Mouse (Mus musculus) kidney, embryonic 14.5 days (tissue): ENCODE results near the gene Clmp. TPM values are rescaled to one million over a fixed set of nuclear protein-coding genes. Genes with fewer than 3 reads are reported as not detected.

Experiments
- ATAC-seq: fragments of 200-750 bp; cut with Nextera tagmentation; 2 replicates; pipeline ENCODE4 v1.8.0; 2017; ENCODE audit warnings: moderate number of reproducible peaks, mild to moderate bottlenecking, moderate TSS enrichment, moderate library complexity; ENCODE audit not compliant: low FRiP score, low TSS enrichment
- H3K27ac ChIP-seq: fragments of 300-500 bp; sonication (generic); 2 replicates; pipeline ENCODE4 v1.5.1; 2014; ENCODE audit warnings: low read depth, mild to moderate bottlenecking, low read length, moderate library complexity, mixed read lengths
- H3K27me3 ChIP-seq: fragments of 300-500 bp; sonication (generic); 2 replicates; pipeline ENCODE4 v1.6.1; 2014; ENCODE audit warnings: mild to moderate bottlenecking, low read length; ENCODE audit not compliant: control insufficient read depth, insufficient read depth
- H3K36me3 ChIP-seq: fragments of 300-500 bp; sonication (generic); 2 replicates; pipeline ENCODE4 v1.6.1; 2014; ENCODE audit warnings: low read length, mixed read lengths; ENCODE audit not compliant: control insufficient read depth, insufficient read depth
- H3K4me1 ChIP-seq: fragments of 300-500 bp; sonication (generic); 2 replicates; pipeline ENCODE4 v1.6.1; 2014; ENCODE audit warnings: low read length, mixed read lengths; ENCODE audit not compliant: control insufficient read depth, insufficient read depth
- H3K4me2 ChIP-seq: fragments of 300-500 bp; sonication (generic); replicated peaks from 2 replicates; pipeline ENCODE4 v1.6.1; 2014; ENCODE audit warnings: low read depth, mild to moderate bottlenecking, low read length
- H3K4me3 ChIP-seq: fragments of 300-500 bp; sonication (generic); 2 replicates; pipeline ENCODE4 v1.5.1; 2014; ENCODE audit warnings: mild to moderate bottlenecking, low read length
- H3K9ac ChIP-seq: fragments of 300-500 bp; sonication (generic); 2 replicates; pipeline ENCODE4 v1.6.1; 2014; ENCODE audit warnings: low read depth, mild to moderate bottlenecking, low read length, moderate library complexity
- H3K9me3 ChIP-seq: fragments of 300-500 bp; sonication (generic); 2 replicates; pipeline ENCODE4 v1.6.1; 2016; ENCODE audit warnings: low read length; ENCODE audit not compliant: control insufficient read depth
- WGBS: fragments of 180-500 bp; shearing (Covaris S2); extraction: QIAGEN DNeasy Blood & Tissue Kit; methylation state at CpG from one replicate; pipeline ENCODE4 v1.1.7; 2014; 5-methylcytosine and 5-hydroxymethylcytosine counted together
- polyA plus RNA-seq: library from polyadenylated mRNA; unstranded; fragments of >200 nt; fragmentation: Nextera tagmentation; extraction: Ambion mirVana; gene quantifications from 2 replicates; pipeline ENCODE4 v1.2.1, GENCODE M21; 2014

Gene Clmp
- polyA plus RNA-seq, 1 experiment from 2014 or later: 41.5 TPM

GRCm38 (mm10) chr9:40805263-40805662 is 119.5 kb downstream of the Clmp start:
- Histone ChIP-seq H3K9ac (peak overlapping the region; percentile 42; the same call in 1 of the 2 replicates), H3K4me2 (peak overlapping the region; percentile 2; the same call in 1 of the 2 replicates), H3K36me3 (peaks cover 46% of the 10 kb centered on the region), H3K9me3 (no peaks in the 10 kb centered on the region), H3K4me3 (peak overlapping the region; percentile 0; the same call in 1 of the 2 replicates), H3K27ac (no peak overlapping the region), H3K27me3 (no peaks in the 10 kb centered on the region), H3K4me1 (peaks cover 12% of the 10 kb centered on the region; the same call in 1 of the 2 replicates)
- ATAC-seq: no peak
- 30% methylated on average over 2 of the region's 2 CpGs for WGBS

DNA sequence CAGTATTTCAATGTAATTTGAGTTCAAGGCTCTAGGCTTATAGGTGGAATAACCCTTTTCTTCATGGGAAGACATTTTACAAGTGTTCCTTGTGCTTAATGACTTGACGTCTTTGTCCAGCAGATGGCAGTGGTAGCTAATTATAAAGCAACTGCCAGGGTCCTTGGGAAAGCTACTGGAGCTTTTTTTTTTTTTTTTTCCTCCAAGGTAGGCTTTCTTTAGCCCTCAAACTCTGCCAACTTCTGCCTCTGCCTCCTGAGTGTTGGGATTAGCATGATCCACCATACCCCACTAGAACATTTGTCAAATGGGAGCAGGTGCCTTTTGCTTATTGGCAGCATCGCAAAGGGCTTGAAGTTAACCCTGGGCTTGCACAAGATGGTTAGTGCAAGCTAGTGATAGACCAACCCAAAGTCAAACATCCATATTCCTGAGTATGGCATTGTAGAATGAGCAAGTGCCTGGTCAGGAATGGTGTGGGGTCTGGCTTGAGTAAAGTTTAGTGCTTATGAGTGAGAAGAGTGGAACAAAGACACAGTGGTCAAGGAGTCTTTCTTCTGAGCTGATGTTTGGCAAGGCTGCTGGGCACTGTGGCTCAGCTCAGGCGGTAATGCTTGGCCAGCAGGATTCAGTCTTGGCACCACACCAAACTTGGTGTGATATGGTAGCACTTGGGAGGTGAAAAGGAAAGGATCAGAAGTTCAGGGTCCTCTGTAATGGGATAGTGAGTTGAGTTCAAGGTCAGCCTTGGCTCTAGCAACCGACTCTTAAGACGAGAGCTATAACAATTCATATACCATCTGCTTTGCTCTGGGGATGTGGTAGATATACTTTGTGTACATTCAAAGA is 120.9 kb downstream of the Clmp start:
- WGBS: 25% methylated on average over 5 of the region's 5 CpGs
- Histone ChIP-seq H3K27me3 (no peaks in the 10 kb centered on the region), H3K4me3 (no peak overlapping the region), H3K9ac (no peak overlapping the region), H3K4me1 (peaks cover 12% of the 10 kb centered on the region; the same call in 1 of the 2 replicates), H3K27ac (peak overlapping the region; percentile 55; the same call in 1 of the 2 replicates), H3K9me3 (no peaks in the 10 kb centered on the region), H3K4me2 (no peak overlapping the region), H3K36me3 (peaks cover 46% of the 10 kb centered on the region)
- peak; percentile 51; the same call in 1 of the 2 replicates for ATAC-seq

- 20% methylated on average over 11 of the region's 11 CpGs for WGBS
- ATAC-seq: 0 out of 2 replicates have a peak, but pooled peaks have one; percentile 14
- no peak overlapping the region for H3K4me2 ChIP-seq
- no peak overlapping the region for H3K4me3 ChIP-seq
- peaks cover 45% of the 10 kb centered on the region for H3K36me3 ChIP-seq
- no peak overlapping the region for H3K9ac ChIP-seq
- H3K4me1 ChIP-seq: peaks cover 12% of the 10 kb centered on the region; the same call in 1 of the 2 replicates
- peak overlapping the region; percentile 55; the same call in 1 of the 2 replicates for H3K27ac ChIP-seq
- no peaks in the 10 kb centered on the region for H3K27me3 ChIP-seq
- H3K9me3 ChIP-seq: no peaks in the 10 kb centered on the region
Measured at GRCm38 (mm10) chr9:40807289-40807920, 121.6 kb downstream of the Clmp start.

- Histone ChIP-seq H3K27me3 (no peaks in the 10 kb centered on the region), H3K9me3 (no peaks in the 10 kb centered on the region), H3K4me2 (no peak overlapping the region), H3K4me1 (peaks cover 12% of the 10 kb centered on the region; the same call in 1 of the 2 replicates), H3K9ac (no peak overlapping the region), H3K27ac (0 out of 2 replicates have a peak overlapping the region, but pooled peaks have one; percentile 26), H3K36me3 (peaks cover 40% of the 10 kb centered on the region), H3K4me3 (no peak overlapping the region)
- peak; percentile 3; the same call in 1 of the 2 replicates for ATAC-seq
- WGBS: 40% methylated on average over 16 of the region's 16 CpGs
Measured at GRCm38 (mm10) chr9:40808061-40808906, 122.5 kb downstream of the Clmp start.

DNA sequence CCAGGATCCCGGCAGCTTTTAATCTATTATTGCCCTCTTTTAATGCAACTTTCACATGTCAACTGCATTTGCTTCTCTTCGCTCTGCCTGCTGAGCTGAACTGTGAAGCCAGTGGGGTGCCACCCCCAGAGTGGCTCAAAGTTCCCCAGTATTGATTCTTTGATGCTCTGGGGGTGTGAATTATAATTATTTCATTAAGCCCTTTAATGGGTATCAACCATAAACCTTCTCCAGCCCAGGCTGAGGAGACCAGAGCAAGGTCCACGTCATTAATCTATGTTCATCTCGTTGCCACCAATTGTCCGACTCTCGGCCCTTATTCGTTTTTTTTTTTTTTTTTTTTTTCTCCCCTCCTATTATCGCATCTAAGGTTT is 123.1 kb downstream of the Clmp start:
- H3K4me3 ChIP-seq: no peak overlapping the region
- peaks cover 34% of the 10 kb centered on the region for H3K36me3 ChIP-seq
- H3K4me2 ChIP-seq: no peak overlapping the region
- H3K27ac ChIP-seq: no peak overlapping the region
- peaks cover 7% of the 10 kb centered on the region; the same call in 1 of the 2 replicates for H3K4me1 ChIP-seq
- H3K9ac ChIP-seq: no peak overlapping the region
- ATAC-seq: no peak
- H3K9me3 ChIP-seq: no peaks in the 10 kb centered on the region
- H3K27me3 ChIP-seq: no peaks in the 10 kb centered on the region
- WGBS: 69% methylated on average over 8 of the region's 8 CpGs

DNA sequence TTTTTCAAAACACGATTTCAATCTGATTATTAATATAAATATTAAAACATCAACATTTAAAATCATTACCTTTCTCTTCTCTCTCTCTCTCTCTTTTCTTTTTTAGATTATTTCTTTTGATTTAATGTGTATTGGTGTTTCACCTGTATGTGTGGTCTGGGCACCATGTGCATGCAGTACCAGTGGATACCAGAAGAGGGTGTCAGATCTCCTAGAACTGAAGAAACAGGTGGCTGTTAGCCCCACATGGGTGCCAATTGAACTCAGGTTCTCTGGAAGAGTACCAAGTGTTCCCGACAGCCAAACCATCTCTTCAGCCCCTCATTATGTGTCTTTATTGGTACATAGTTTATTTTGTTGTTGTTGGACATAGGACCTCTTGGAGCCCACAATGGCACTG is 126.1 kb downstream of the Clmp start:
- no peak overlapping the region for H3K4me3 ChIP-seq
- peaks cover 2% of the 10 kb centered on the region; the same call in 1 of the 2 replicates for H3K4me1 ChIP-seq
- no peaks in the 10 kb centered on the region for H3K27me3 ChIP-seq
- H3K4me2 ChIP-seq: no peak overlapping the region
- no peak overlapping the region for H3K9ac ChIP-seq
- 59% methylated on average over 2 of the region's 2 CpGs for WGBS
- no peak for ATAC-seq
- H3K36me3 ChIP-seq: peaks cover 4% of the 10 kb centered on the region
- no peak overlapping the region for H3K27ac ChIP-seq
- H3K9me3 ChIP-seq: no peaks in the 10 kb centered on the region

DNA sequence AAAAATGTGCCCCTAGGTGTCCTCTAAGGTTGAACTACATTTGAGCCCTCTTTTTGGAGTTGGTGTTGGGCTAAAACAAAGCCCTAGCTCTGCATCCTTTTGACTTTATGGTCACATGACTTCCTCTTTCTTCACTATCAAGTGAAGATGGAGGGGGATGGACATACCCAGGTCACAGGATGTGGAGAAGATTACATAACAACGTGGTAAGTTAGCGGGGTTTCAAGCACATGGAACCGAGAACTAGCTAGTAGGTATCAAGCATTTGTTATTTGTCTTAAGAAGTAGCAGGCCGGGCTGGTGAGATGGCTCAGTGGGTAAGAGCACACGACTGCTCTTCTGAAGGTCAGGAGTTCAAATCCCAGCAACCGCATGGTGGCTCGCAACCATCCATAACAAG is 128.3 kb downstream of the Clmp start:
- Histone ChIP-seq H3K9ac (no peak overlapping the region), H3K36me3 (no peaks in the 10 kb centered on the region), H3K4me2 (no peak overlapping the region), H3K27ac (no peak overlapping the region), H3K4me1 (no peaks in the 10 kb centered on the region), H3K27me3 (no peaks in the 10 kb centered on the region), H3K9me3 (no peaks in the 10 kb centered on the region), H3K4me3 (no peak overlapping the region)
- WGBS: 85% methylated on average over 7 of the region's 7 CpGs
- ATAC-seq: no peak

- Histone ChIP-seq H3K4me3 (no peak overlapping the region), H3K9me3 (no peaks in the 10 kb centered on the region), H3K36me3 (no peaks in the 10 kb centered on the region), H3K9ac (no peak overlapping the region), H3K4me1 (no peaks in the 10 kb centered on the region), H3K4me2 (no peak overlapping the region), H3K27me3 (no peaks in the 10 kb centered on the region), H3K27ac (no peak overlapping the region)
- 90% methylated on average over 5 of the region's 5 CpGs for WGBS
- no peak for ATAC-seq
Measured at GRCm38 (mm10) chr9:40817325-40818028, 131.7 kb downstream of the Clmp start.
